Mouse (Mus musculus) common myeloid progenitor, adult 5-6 weeks (primary cell): Measurements from ENCODE around the gene Gli2. TPM values are rescaled to one million over a fixed set of nuclear protein-coding genes. Genes with fewer than 3 reads are reported as not detected.

ENCODE experiments used
- ATAC-seq: replicated peaks from 2 replicates; pipeline ENCODE4 v1.8.0; 2016; ENCODE audit warnings: low read depth, mild to moderate bottlenecking, moderate TSS enrichment, inconsistent platforms; ENCODE audit not compliant: poor library complexity, severe bottlenecking
- total RNA-seq: library from RNA; stranded (forward); fragments of 200-1000, 187-1606 nt; gene quantifications from 2 replicates; pipeline ENCODE4 v1.2.3, GENCODE M21; 2017

The Gli2 gene
- total RNA-seq, 1 experiment from 2014 or later, result not detected

DNA sequence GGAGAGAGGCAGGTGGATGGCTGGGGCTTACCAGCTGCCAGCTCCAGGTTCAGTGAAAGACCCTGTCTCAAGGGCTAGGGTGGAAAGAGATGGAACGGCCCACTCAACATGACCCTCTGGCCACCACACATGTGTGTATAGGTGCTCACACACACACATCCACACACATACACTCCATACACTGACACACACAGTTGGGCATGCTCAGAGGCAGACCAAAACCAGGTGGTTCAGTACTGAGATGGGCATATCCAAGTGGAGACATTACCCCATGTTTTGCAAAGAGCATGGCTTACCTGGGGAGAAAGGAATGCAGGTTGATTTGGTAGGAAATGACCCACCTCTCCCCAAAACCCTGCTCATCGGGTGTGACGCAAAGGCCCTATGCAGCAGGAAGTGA is 228.4 kb downstream of the Gli2 start:
- ATAC-seq, result no peak

DNA sequence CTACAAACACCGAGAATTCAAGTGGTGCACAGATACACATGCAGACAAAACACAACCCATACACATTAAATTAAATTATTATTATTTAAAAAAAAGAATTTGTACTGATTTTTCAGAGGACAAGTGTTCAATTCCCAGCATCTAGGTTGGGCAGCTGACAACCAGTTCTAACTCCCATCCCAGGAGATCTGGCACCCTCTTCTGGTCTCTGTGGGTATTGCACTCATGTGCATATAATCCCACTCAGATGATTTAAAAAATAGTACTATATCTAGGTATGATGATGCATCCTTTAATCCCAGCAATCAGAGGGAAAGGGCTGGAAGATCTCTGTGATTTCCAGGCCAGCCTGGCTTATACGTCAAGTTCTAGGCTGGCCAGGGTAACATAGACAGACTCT is 231.2 kb downstream of the Gli2 start:
- no peak for ATAC-seq

DNA sequence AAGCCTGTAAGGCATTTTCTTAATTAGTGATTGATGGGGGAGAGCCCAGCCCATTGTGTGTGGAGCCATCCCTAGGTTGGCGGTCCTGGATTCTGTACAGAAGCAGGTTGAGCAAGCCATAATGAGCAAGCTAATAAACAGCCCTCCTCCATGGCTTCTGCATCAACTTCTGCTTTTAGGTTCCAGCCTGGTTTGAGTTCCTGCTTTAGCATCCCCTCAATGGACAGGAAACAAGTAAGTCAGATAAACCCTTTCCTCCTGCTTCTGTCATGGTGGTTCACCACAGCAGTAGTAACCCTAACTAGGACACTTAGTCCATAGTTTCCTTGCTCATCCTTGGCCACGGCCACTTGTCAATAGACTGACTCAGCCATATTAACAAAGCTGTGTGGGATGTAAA is 238.4 kb downstream of the Gli2 start:
- ATAC-seq, result peak; percentile 98

DNA sequence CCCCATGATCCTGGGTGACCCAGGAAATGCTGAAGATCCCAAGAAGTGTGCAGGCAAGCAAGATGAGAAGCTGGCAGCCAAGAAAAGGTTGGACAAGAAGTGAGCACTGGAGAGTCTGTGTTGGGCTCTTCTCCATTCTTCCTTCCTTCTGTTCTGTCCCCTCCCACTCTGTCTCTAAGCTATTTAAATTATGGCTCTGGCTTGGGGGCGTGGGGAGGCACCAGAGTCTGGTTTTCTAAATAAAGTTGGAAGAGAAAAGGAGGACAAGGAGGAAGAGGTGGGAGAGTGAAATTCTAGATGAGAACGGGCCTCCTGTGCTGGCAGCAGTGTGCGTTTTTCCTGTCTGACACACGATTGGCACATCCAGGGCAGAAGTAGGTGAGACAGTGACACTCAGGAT is 243.1 kb downstream of the Gli2 start:
- no peak for ATAC-seq

DNA sequence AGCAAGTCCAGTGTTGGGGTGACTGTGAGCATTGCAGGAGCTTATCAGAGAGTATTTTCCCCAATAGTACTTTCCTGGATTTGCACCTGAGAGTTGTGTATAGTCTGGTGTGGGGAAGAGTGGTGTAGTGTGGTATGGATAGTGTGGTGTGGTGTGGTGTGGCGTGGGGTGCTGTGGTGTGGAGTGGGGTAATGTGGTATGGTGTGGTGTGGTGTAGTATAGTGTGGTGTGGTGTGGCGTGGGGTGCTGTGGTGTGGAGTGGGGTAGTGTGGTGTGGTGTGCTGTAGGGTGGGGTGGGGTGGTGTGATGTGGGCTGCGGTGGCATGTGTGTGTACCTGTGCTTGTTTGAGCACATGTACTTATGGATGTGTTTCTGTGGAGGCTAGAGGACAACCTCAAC is 246.7 kb downstream of the Gli2 start:
- ATAC-seq, result no peak

DNA sequence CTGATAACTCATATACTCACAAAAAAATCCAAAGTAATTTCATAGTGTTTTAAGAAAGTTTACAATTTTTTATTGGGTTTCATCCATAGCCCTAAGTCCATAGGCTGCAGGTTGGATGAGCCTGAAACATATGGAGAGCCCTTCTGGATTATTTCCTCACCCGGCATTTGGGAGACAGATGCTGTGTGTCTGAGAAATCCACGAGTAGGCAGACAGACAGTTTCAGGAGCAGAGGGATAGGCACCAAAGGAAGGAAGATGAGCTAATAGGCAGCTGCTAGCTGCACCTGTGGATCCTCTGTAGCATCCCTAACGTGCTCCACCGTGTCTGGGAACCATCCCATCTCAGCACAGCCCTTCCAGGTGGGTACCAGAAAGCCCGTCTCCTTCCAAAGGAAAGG is 251.3 kb downstream of the Gli2 start:
- ATAC-seq, result no peak

DNA sequence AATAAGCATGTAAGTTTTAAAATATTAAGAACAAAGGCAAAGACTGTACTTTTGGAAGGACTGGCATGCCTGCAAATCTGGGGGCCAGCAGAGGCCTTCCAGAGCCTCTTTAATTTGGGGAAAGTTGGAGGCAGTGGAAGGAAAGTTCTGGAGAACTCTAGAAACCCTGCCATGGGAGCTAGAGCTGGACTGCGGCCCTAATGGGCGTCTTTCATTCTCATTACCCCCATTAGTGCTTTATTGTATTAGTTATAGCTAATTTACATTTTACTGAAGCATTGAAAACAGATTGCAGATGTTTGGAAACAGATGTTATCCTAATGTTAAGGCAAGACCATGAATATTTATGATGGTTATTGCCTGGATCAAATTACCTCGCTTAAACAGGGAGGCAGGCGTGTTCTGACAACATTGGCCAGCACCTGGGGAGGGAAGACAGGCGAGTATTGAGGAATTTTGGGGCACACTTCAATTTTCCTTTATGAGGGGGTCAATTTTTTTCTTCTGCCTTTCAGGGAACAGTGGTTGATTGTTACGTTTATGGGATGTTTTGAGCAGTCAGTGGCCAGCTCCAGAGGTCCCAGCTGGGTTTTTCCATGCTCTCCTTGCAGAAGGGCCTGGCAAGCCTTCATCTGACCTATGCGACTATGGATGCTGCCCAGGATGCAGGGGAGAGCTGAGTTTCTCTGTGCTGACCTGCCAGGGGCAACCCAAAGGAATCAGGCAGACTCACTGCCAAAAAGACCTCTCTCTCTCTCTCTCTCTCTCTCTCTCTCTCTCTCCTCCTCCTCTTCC is 253.9 kb downstream of the Gli2 start:
- no peak for ATAC-seq

DNA sequence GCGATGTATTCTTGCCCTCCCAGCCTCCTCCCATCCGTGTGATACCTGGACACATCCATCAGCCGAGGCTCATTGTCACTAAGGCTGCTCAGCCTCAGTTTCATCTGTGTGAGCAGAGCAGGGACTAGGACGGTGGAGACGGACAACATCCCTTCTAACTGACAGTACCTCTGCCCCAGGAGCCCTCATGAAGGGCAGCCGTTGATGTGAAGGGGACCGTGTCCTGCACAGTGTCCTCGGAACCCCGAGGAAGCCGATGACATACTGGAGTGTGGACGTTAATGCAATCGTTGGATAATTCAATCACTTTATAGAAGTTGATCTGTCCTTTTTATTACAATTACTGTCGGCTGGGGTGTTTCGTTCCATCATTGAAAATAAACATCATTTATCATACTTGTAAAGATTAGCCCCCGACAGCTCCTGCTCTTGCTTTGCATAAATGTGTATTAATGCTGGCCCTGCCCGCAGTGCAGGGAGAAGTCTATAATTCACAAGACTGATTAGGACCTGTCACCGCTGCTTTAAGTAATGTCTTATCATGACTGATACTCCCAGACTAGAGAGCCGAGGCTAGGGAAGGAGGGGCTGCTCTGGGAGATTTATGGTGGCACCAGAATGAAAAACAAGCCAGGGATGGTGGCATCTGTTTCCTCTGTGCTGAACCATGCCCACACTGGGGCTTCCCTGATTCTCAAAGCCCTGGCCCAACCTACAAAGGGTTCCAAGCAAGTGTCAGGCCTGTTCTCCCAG is 257.8 kb downstream of the Gli2 start:
- no peak for ATAC-seq

DNA sequence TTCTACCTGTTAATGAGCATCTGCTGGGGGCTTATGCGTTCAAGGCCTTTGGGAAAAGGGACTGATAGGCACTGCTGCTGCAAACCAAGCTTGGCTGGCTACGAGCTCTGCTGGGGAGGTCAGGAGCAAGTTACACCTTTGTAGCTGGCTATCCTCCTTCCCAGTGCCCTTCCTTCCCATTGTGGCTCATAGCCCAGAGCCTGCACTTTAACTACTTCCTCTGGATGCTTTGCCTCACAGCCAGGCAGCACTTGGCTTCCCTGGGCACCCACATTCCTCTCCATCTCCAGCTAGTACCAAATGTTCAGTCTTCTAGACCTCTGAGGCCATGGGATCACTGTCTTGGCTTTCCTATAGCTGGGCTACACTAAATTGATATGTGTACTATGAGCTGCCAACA is 263.5 kb downstream of the Gli2 start:
- ATAC-seq, result no peak

DNA sequence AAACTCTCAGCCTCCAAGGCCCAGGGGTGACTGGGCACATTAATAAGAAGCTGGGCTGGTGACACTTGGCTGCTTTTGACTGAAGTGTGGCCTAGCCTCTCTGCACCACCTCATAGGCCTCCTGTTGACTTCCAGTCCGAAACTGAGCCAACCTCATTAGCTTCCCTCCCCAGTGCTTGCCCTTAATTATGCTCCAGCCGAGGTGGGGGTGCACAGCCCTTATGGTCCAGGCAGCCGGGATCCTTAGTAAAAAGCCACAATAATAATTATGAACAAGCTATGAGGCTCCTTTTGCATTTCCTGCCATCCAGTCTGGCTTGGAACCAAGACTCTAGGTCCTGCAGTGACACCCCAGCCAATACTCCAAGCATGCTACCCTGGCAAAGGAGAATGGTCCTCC is 264.0 kb downstream of the Gli2 start:
- no peak for ATAC-seq

DNA sequence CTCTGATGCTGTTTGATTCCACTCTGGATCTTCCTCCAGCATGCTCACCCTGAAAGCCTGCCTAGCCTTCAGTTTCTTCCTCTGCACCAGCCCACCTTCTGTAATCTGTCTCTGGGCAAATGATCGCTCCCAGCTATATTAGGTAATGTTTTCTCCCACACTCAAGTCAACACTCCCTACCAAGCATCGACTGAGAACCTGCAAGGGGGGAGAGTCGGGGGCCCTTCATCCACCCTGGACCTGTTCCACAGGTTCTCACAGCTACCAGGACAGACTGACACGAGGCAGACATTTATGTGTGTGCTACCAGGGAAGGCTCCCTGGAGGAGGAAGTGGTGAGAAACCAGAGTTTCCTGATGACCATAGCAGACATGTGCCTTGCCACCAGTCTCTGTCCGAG is 264.6 kb downstream of the Gli2 start:
- 0 out of 2 replicates have a peak, but pooled peaks have one; percentile 13 for ATAC-seq

DNA sequence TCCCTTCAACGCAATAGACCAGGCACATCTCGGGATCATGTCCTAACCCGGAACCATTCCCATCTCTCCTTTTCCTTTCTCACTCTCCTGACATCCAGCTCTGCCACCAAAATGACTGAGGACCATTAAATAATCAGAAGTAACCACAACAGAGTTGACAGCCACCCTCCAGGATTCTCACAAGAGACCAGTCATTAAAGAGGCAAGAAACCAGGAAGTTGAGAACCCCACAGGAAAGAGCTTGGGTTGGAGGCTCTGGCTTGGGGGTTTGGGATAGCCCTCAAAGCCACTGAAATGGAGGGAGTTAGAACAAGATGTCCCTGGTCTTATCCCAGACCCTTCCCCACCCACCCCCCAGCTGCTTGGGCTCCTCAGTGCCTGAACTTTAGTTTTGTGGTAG is 265.9 kb downstream of the Gli2 start:
- ATAC-seq, result peak; percentile 58
